20 mouse cellular contexts compared by ENCODE assay signal in the genomic region with DNA sequence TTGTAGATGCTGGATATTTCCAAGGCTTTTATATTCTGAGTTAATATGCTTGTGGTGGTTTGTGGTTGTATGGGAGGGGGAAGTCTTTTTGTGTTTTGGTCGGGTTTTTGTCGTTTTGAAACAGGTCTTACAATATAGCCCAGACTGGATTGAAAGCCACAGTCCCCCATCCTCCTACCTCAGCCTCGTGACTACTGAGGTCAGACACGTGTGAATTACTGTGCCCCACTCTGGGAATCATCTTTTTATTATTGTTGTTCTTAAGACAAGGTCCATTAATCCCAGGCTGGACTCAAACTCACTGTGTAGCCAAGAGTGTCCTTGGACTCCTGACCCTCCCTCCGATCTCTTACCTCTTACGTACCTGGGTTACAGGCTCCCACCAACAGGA. TPM values are rescaled to one million over a fixed set of nuclear protein-coding genes. Genes with fewer than 3 reads are reported as not detected.
DNase-seq lines count a peak whose midpoint lies in the region; ATAC-seq lines count a peak whose summit lies in the region.
"Had no signal": no experiment of that assay in that cellular context is flagged by ENCODE, and none has a peak within 500 bp of the region (broad histone marks: within the 10 kb centered on the region; RNA-seq: fewer than 3 reads in every experiment).

No protein-coding gene starts in this region.

- H3K9me3 ChIP-seq in forebrain, embryonic 16.5 days (ENCODE audit: control insufficient read depth, low read length) = no peaks in the 10 kb centered on the region
- H3K9me3 ChIP-seq: heart, embryonic 12.5 days; hindbrain, embryonic 10.5 days; limb, embryonic 15.5 days had no signal

- H3K27ac ChIP-seq in forebrain, embryonic 16.5 days (ENCODE audit: low read length) = no peak overlapping the region
- H3K27ac ChIP-seq: hindbrain, embryonic 10.5 days; limb, embryonic 15.5 days had no signal

- peak; percentile 60 for DNase-seq in kidney, adult 18-20 months
- DNase-seq in kidney, postnatal 10 days = no peak
- peak; percentile 34 to 54 for DNase-seq in CD8-positive naive resting alpha-beta T cell, adult 2 months (ENCODE audit: low read depth in 2 of 2, low spot score in 2 of 2)
- peak; percentile 78 to 79 for DNase-seq in kidney, adult 8-10 months
- DNase-seq in adrenal gland, postnatal 10 days = no peak
- DNase-seq in heart, postnatal 25 days (ENCODE audit: low spot score) = no peak
- DNase-seq: cerebellum, adult 18-20 months; embryo, embryonic 11 days; forebrain, postnatal 0 days; gastrocnemius, postnatal 14 days; layer of hippocampus, adult 9-11 months; lung, adult 2 months; lung, postnatal 4 days; midbrain, embryonic 14.5 days; right cerebral cortex, postnatal 25 days had no signal

- ATAC-seq in megakaryocyte progenitor cell, adult 5-6 weeks (replicated peaks; ENCODE audit: poor library complexity) = peak; percentile 83
- no peak for ATAC-seq in forebrain, embryonic 16.5 days
- ATAC-seq: forebrain, postnatal 0 days had no signal

- H3K36me3 ChIP-seq in forebrain, embryonic 16.5 days (ENCODE audit: control insufficient read depth, insufficient read depth) = no peaks in the 10 kb centered on the region
- H3K36me3 ChIP-seq: heart, embryonic 12.5 days; hindbrain, embryonic 10.5 days; limb, embryonic 15.5 days had no signal

- H3K4me2 ChIP-seq in forebrain, embryonic 16.5 days (ENCODE audit: low read length) = no peak overlapping the region
- H3K4me2 ChIP-seq: heart, embryonic 12.5 days; limb, embryonic 15.5 days had no signal

- no peaks in the 10 kb centered on the region for H3K4me1 ChIP-seq in forebrain, embryonic 16.5 days (replicated peaks; ENCODE audit: control insufficient read depth, insufficient read depth, low read length)
- H3K4me1 ChIP-seq: heart, embryonic 12.5 days; limb, embryonic 15.5 days had no signal

- intact Hi-C loops in heart, postnatal 25 days (cut with DNase I) = no loop called here

- H3K4me3 ChIP-seq in forebrain, embryonic 16.5 days (replicated peaks; ENCODE audit: low read length) = no peak overlapping the region
- H3K4me3 ChIP-seq: heart, embryonic 12.5 days; hindbrain, embryonic 10.5 days; limb, embryonic 15.5 days had no signal

- 77% methylated on average over 6 of the region's 6 CpGs for WGBS in forebrain, embryonic 16.5 days

- no peaks in the 10 kb centered on the region for H3K27me3 ChIP-seq in forebrain, embryonic 16.5 days (replicated peaks; ENCODE audit: control insufficient read depth, insufficient read depth, low read length)
- H3K27me3 ChIP-seq: heart, embryonic 12.5 days; limb, embryonic 15.5 days had no signal

- H3K9ac ChIP-seq in forebrain, embryonic 16.5 days (replicated peaks; ENCODE audit: low read depth, low read length) = no peak overlapping the region
- H3K9ac ChIP-seq: forebrain, postnatal 0 days; heart, embryonic 12.5 days; limb, embryonic 15.5 days had no signal

RNA-seq across cellular contexts. Expression of a gene that starts 38.0 kb away (rescaled TPM):
- 35.4 and 45.4 TPM in 2 replicates for total RNA-seq in megakaryocyte progenitor cell, adult 5-6 weeks (2015)
- total RNA-seq in megakaryocyte progenitor cell, adult 5-6 weeks (2017) = 40.1 and 42.2 TPM in 2 replicates
- 10 to 100 TPM; 30.1 to 30.6 TPM for total RNA-seq in adrenal gland, postnatal 10 days (2021)
- 10 to 100 TPM; 22.6 to 23.6 TPM for total RNA-seq in heart, postnatal 25 days (2021)
- 8.4 and 10.9 TPM in 2 replicates for polyA plus RNA-seq in forebrain, embryonic 16.5 days (2015; fragmentation: Nextera tagmentation; extraction: Ambion mirVana)

Comparison
In these comparisons a context has a peak if more than half of its experiments do, and no peak if none do; other contexts are left out.
1. DNase-seq: peak in kidney, adult 18-20 months (single experiment), CD8-positive naive resting alpha-beta T cell, adult 2 months (2 of 2) and kidney, adult 8-10 months (2 of 2); none in kidney, postnatal 10 days (single experiment), adrenal gland, postnatal 10 days (single experiment) and heart, postnatal 25 days (single experiment).